Mouse (Mus musculus): ENCODE data around the gene Troap.

The Troap gene

DNA sequence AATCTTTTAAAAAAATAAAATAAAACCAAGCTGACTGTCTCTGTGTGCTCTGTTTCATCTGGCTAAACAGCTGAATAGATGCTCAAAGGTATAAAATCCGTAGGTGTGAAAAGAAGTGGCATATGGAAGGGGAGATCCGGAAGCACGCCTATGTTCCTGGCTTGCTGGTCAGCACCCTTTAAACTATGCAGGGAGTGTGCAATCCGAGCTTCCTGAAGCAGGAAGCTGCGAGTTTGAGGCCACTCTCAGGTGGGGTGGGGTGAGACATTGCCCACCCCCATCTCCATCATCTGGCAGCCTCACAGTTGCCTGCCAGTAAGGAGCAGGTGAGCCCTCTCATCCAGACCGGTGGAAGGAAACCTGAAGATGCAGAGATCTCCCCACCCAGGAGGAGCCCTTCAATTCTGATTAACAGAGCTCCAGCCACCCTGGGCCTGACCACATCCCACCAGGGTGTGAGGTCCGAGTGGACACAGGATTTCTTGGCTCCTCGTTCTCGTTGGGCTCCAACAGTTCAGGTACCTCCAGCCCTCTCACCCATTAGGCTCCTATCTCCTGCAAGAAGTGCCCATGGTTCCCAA, at the start of gene Troap:
Gene Troap (plus strand): TSS at position 557 of the 581 bp plus-strand sequence.
- no peak for DNase-seq (ENCODE audit: low spot score)

DNA sequence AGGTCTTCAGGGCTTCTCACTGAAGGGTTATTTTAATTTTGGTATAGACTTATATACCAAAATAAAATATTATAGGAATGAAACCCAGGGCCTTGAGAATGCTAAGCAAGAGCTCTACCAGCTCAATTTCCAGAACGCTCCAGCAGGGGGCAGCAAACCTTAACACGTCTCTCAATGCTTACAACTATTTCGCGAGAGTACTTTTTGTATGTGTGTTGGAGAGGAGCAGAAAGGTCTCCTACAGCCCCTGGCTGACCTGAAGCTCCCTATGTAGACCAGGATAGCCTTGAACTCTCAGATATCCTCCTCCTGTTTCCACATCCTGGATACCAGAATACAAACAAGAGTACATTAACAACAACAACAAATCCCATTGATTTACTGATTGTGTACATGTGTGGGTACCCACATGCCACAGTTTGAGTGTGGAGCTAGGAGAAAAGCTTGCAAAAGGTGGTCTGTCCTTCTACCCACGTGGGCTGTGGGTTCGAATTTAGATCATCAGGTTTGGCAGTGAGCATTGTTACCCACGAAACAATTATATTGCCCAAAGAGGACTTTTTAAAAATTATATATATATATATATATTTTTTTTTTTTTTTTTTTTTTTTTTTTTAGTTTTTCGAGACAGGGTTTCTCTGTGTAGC, 49.6 kb upstream of the Troap start:
- peak; percentile 94 for DNase-seq (ENCODE audit: low spot score)

DNA sequence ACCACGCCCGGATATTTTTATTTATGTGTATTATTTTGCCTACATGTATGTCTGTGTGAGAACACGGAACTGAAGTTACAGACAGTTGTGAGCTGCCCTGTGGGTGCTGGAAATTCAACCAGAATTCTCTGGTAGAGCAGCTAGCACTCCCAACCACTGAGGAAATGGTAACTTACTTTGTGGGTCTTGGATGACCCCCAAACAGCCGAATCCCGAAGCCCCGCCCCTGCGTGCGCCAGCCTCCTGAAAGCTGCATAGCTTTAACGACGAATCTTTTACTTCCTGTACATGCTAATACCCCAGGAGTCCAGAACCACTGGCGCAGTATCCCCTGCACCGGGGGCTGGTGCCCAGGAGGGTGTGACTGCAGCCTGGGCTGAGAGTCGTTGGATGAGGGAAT, 49.0 kb upstream of the Troap start:
- no peak for DNase-seq (ENCODE audit: low spot score)

DNA sequence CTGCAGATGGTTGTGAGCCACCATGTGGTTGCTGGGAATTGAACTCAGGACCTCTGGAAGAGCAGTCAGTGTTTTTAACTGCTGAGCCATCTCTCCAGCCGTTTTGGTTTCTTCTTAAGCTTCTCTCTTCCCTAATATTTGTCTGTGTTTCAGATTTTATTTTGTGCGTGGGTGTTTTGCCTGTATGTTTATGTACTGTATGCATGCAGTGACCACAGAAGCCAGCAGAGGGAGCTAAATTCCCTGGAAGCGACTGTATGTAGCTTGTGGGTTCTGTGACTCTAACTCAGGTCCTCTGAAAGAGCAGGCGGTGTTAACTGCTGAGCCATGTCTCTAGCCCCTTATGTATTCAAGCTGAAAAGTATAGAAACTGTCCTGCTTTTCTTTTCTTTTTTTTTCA, 48.1 kb upstream of the Troap start:
- DNase-seq (ENCODE audit: low spot score), result peak; percentile 70

- no peak for DNase-seq (ENCODE audit: low spot score)
Observed at GRCm38 (mm10) chr15:99027116-99027515, 47.3 kb upstream of the Troap start.

- DNase-seq (ENCODE audit: low spot score), result peak; percentile 62
Observed at GRCm38 (mm10) chr15:99028874-99029458, 45.4 kb upstream of the Troap start.

DNA sequence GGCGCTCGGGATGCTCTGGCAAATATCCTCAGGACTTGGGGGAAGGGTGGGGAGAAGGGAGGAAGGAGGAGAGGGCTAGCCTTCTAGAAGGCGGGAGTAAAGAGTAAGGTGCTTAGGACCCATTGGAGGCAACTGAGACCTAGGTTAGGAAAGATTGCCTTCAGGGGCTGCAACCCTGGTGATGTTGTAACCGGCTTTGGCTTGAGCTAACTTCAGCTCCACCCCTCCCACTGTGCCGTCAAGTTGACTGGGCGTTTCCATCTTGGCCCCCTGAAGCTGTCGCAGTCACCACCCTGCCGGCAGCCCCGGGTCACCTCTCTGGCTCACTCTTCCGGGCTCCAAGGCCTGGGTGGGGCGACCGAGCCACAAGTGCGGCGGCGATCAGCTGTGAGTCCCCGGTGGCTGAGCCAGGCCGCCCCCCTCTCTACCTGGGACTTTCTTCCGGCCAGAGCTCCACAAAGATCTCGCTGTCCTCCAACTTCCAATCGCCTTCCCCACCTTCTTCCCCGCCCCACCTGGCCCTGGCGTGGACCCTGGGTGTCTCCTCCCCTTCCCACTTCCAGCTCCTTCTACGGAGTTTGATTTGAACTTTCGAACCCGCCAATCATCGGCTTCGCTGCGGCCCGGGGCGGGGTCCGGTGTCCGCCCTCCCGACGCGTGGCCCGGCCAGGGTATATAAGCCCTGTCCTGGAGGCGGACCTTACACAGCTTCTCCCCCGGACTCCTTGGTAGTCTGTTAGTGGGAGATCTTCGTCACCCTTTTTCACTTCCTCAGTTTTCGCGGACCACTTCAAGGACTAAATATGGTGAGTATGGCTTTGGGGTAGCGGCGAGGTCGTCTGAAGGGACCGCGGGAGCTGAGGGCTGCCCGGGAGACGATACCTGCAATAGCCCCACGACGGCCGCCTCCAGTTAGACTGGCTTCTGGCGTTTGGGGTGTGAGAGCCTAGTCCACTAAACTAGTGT, 44.5 kb upstream of the Troap start, which contains the start of gene Tuba1c:
Gene Tuba1c (plus strand): TSS at position 273 of the 966 bp plus-strand sequence.
- peak; percentile 93 for DNase-seq (ENCODE audit: low spot score)

- DNase-seq (ENCODE audit: low spot score), result peak; percentile 49
Observed at GRCm38 (mm10) chr15:99030585-99031387, 43.6 kb upstream of the Troap start.

DNA sequence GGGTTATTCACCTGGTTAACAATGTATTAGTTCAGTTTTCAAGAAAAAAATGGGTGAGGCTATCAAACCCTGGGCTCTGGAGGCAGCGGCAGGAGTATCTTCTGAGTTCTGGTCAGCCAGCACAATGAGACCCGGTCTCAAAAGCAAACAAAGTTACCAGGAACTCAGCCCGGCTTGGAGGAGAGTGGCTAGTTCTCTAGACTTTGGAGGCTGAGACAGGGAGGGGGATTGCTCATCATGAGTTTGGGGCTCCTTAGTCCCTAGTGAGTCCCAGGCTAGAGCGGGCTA, 43.0 kb upstream of the Troap start:
- peak; percentile 12 for DNase-seq (ENCODE audit: low spot score)

DNA sequence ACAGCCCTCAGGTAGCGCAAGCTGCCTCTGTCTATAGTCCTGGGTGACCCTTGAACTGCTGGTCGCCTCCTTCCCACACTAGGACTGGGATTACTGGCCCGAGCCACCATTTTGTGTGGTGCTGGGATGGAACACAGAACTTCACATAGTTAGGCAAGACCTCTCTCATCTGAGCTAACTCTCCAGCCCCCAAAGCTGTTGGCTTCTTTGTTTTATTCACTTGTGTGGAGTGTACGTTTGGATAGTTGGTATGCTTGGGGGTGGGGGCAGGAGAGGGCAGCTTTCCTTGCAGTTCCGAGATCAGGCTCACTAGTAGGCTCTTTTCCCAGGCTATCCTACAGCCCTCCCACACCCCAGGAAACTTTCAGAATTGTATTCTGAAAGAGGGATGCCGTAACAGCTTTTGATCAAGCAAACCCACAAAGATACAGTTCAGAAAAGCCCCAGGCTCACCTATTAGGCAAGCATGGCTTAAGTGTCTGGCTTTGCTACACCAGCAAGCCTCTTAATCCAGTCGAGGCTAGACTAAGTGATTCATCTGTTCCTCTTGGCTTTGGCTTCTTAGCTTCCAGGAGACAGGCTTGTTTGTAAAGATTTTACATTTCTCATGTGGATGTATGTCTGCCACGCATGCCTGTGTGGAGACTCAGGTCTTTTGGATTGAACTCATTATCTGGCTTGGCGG, 42.2 kb upstream of the Troap start:
- no peak for DNase-seq (ENCODE audit: low spot score)

GRCm38 (mm10) chr15:99032726-99033250, 41.6 kb upstream of the Troap start:
- DNase-seq (ENCODE audit: low spot score), result no peak

GRCm38 (mm10) chr15:99033498-99034270, 40.7 kb upstream of the Troap start:
- no peak for DNase-seq (ENCODE audit: low spot score)

GRCm38 (mm10) chr15:99035431-99035830, 38.9 kb upstream of the Troap start:
- DNase-seq (ENCODE audit: low spot score), result no peak

- DNase-seq (ENCODE audit: low spot score), result no peak
Observed at GRCm38 (mm10) chr15:99036249-99036905, 38.0 kb upstream of the Troap start.

GRCm38 (mm10) chr15:99038025-99038424, 36.4 kb upstream of the Troap start:
- no peak for DNase-seq (ENCODE audit: low spot score)

- no peak for DNase-seq (ENCODE audit: low spot score)
Observed at GRCm38 (mm10) chr15:99038797-99039196, 35.6 kb upstream of the Troap start.

GRCm38 (mm10) chr15:99039306-99039705, 35.1 kb upstream of the Troap start:
- no peak for DNase-seq (ENCODE audit: low spot score)

DNA sequence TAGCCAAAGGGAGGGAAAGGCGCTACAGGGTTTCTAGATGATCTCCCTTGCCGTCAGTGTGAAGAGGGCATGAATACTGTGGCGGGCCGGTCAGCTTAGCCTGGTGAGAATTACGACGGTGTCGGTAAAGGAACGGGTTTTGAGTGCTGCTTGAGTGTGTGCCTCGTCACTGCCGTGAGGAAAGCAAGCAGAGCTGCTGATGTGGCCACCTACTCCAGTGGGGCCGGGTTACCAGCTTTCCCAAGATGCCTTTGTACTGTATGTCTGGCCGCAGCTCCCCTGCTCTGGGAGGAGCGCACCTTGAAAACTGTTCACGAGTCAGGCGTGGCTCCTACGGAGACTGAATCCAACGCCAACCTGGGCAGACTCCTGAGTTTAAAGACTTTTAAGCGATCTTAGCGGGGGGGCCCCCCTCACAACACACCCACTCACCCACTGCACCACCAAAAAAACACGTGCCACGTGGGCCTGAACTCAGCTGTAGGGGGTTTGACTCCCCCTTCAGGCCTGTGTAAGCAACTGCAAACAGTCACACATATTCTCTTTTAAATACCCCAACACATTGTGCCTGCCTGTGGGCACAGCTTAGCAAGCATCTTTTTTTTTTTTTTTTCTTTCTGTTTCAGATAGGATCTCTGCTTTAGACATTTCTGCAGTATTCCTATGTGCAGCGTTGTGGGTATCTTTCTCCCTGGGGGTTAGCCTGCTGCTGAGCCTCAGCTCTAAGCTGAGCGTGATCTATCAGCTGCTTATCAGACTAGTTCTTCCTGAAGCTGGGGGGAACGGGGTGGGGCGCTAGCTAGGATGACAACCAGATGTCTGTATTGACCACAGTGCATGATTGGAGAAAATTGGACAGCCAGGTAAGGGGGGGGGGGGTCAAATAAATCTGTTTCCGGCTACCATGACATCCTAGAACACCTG, 34.1 kb upstream of the Troap start:
- DNase-seq (ENCODE audit: low spot score), result no peak

Data from embryo, embryonic 10.5 days (tissue).